Mouse (Mus musculus) C2C12 (cell line): ENCODE results near the gene Mroh2a.

Experiments used
- CEBPB ChIP-seq: IDR thresholded peaks from one replicate; pipeline ENCODE4 v1.6.1; 2011; ENCODE audit warnings: low read depth, mild to moderate bottlenecking, control low read depth, moderate library complexity
- CTCF ChIP-seq: IDR thresholded peaks from one replicate; pipeline ENCODE4 v1.5.1; 2011; ENCODE audit not compliant: control insufficient read depth, insufficient read depth, insufficient read length
- MYOD1 ChIP-seq: IDR thresholded peaks from one replicate; pipeline ENCODE4 v1.6.1; 2011; ENCODE audit warnings: low read depth; ENCODE audit not compliant: control insufficient read depth, insufficient read length
- USF1 ChIP-seq: IDR thresholded peaks from one replicate; pipeline ENCODE4 v1.6.1; 2011; ENCODE audit warnings: low read depth, mild to moderate bottlenecking, control low read depth, moderate library complexity

DNA sequence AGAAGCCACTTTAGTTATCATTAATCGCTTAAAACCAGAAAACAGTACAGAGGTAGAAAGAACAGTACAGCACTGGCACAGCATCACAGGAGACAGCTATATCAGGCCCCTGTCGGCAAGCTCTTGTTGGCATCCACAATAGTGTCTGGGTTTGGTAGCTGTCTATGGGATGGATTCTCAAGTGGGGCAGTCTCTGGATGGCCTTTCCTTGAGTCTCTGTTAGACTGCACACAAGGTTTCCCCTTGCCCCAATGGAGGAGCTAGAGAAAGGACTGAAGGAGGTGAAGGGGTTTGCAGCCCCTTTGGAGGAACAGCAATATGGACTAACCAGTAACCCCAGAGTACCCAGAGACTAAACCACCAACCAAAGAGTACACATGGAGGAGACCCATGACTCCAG, 65.3 kb downstream of the Mroh2a start:
- TF ChIP-seq CTCF = no peak
- no peak for TF ChIP-seq CEBPB
- TF ChIP-seq USF1 = no peak
- TF ChIP-seq MYOD1 = no peak
